Comparison of ENCODE assay signal across 13 mouse cellular contexts in genomic region chr2:3776045-3776444, GRCm38 (mm10).
"Had no signal": no experiment of that assay in that cellular context is flagged by ENCODE, and none has a peak within 500 bp of the region (broad histone marks: within the 10 kb centered on the region; RNA-seq: fewer than 3 reads in every experiment).

No protein-coding gene starts in this region.

- H3K4me3 ChIP-seq: midbrain, embryonic 13.5 days; midbrain, embryonic 15.5 days; neural tube, embryonic 12.5 days; stomach, embryonic 15.5 days had no signal

- H3K27ac ChIP-seq: midbrain, embryonic 13.5 days; midbrain, embryonic 15.5 days; neural tube, embryonic 12.5 days; stomach, embryonic 15.5 days; stomach, postnatal 0 days had no signal

- H3K9me3 ChIP-seq: midbrain, embryonic 13.5 days; midbrain, embryonic 15.5 days; neural tube, embryonic 12.5 days; stomach, embryonic 15.5 days had no signal

- ATAC-seq: midbrain, embryonic 13.5 days; midbrain, embryonic 15.5 days had no signal

- H3K9ac ChIP-seq: lung, embryonic 14.5 days; midbrain, embryonic 13.5 days; midbrain, embryonic 15.5 days; neural tube, embryonic 12.5 days; stomach, embryonic 15.5 days had no signal

- H3K27me3 ChIP-seq: midbrain, embryonic 13.5 days; midbrain, embryonic 15.5 days; neural tube, embryonic 12.5 days; stomach, embryonic 15.5 days had no signal

- H3K4me2 ChIP-seq: lung, embryonic 14.5 days; midbrain, embryonic 11.5 days; midbrain, embryonic 13.5 days; midbrain, embryonic 15.5 days; neural tube, embryonic 12.5 days; stomach, embryonic 15.5 days had no signal

- H3K4me1 ChIP-seq: midbrain, embryonic 13.5 days; midbrain, embryonic 15.5 days; neural tube, embryonic 12.5 days; stomach, embryonic 15.5 days had no signal

- DNase-seq: lung, adult 18-20 months; lung, embryonic 14.5 days; lung, postnatal 10 days; lung, postnatal 4 days; right cerebral cortex, postnatal 14 days; thymus, postnatal 14 days; thymus, postnatal 36 days had no signal
